Mouse (Mus musculus): ENCODE measurements around the gene Tmem221.
"Not testable (repeated sequence)": the region's sequence is repeated elsewhere in the genome, so short reads cannot be mapped to it uniquely, and the experiment has no call there.

The Tmem221 gene

DNA sequence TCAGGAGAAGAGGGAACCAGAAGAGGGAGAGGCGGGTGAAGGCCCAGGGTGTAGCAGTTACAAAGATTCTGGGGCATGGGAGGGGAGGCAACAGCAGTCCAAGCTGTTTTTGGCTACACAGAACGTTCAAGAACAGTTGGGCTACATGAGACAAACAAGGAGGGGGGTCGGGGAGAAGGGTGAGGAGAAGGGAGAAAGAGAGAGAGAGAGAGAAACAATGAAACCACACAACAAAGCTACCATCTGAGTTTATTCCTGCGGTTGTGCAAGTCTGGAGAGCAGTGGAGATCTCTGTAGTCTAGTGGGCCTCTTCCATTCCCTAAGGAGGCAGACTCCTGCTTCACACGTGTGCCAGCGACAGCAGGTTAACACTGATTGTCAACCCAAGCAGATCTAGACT lies 4.7 kb downstream of the Tmem221 start:
- intact Hi-C loops (cut with DNase I), result no loop called here

GRCm38 (mm10) chr8:71552770-71553169 lies 5.9 kb downstream of the Tmem221 start:
- intact Hi-C loops (cut with DNase I), result no loop called here

DNA sequence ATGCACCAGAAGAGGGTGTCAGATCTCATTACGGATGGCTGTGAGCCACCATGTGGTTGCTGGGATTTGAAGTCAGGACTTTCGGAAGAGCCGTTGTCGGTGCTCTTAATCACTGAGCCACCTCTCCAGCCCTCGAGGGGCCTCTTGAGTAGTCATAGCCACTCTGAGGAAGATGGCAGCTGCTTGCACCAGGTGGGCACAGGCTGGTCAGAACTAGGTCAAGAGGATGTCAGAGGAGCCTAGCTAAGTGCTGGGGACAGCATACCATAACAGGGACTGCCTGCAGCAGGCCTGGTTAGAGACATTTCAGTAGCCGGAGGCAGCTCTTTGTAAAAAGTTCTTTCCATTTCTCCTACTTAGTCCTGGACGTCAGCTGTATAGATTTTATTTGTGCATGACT lies 7.9 kb downstream of the Tmem221 start:
- intact Hi-C loops (cut with DNase I), result no loop called here

- intact Hi-C loops (cut with DNase I), result no loop called here
Observed at GRCm38 (mm10) chr8:71547590-71547989, 11.1 kb downstream of the Tmem221 start.

GRCm38 (mm10) chr8:71545053-71545452 lies 13.6 kb downstream of the Tmem221 start:
- intact Hi-C loops (cut with DNase I), result no loop called here

DNA sequence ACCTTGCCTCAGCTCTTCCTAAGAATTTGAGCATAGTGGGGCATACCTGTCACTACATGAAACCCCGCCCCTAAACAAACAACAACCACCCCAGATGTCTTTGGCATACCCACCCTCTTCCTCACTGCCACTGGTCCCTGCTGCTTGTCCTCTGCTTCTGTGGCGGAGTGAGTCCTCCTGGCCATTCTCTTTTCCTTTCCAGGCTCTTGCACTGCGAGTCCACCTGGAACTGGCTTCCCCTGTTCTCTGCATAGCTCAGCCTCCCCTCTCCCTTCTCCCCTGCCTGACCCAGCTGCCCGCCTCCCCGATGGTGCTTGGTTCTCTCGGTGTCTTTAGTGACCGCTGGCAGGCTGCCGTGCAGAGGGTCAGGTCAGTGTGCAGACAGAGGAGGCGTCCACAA lies 14.9 kb downstream of the Tmem221 start:
- intact Hi-C loops (cut with DNase I), result no loop called here

DNA sequence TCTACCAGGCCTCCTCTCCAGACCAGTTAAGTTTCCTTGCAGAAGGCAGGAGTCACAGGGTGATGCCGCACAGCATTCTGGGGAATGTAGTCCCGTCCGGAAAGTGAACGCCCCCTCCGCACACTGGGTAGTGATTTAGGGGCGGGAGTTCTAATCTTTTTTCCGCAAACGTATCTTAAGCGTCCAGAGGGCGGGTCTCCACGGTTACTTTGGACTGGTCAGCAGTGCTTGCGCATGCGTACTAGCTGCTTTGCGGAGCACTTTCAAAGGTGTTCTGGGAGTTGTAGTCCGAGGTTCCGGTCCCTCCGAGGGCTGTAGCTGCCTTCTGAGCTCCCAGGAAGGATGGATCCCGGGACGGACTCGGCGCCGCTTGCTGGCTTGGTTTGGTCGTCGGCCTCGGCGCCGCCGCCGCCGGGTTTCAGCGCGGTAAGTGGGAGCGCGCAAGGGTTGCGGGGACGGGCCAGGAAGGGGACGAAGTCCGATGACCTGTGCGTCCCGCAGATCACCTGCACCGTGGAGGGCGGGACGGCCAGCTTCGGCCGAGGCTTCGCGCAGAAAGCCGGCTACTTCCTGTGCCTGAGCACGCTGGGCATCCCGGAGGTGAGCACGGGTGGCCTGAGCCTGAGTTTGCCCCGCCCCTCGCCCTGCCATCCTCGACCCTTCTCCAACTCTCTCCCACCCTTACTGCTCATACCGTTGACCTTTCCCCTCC lies 15.9 kb downstream of the Tmem221 start, which contains the start of gene Mvb12a:
Mvb12a (plus strand) TSS at position 291 of the 712 bp plus-strand sequence.
- intact Hi-C loops (cut with DNase I), result no loop called here

GRCm38 (mm10) chr8:71537028-71537867 lies 21.4 kb downstream of the Tmem221 start, which contains the start of gene Bst2:
Gene Bst2 (minus strand): TSS chr8:71537456.
- intact Hi-C loops (cut with DNase I), result no loop called here

- intact Hi-C loops (cut with DNase I), result no loop called here
Observed at GRCm38 (mm10) chr8:71535663-71536062, 23.0 kb downstream of the Tmem221 start.

DNA sequence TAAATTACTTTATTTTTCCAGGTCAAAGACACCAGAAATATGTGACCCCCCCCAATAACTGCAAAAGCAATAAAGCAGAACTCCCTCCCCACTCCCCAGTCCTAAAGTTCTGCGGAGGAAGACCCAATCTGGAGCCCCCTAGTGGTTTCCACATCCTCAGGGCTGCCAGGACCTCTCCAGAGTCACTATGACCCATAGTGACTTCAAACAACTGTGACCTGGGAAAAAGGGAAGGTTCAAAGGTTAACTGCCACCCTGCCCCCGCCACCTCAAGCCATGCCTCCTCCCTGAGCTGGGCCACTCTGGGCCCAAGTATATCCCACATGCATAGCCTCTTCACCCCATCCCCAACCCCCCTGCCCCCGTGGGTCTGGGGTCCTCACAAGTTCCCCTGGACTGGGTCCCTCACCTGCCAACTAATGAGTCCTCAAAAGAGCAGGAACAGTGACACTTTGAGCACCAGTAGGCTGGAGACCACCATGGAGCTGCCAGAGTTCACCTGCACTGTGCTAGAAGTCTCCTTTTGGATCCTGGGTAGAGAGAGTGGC lies 24.3 kb downstream of the Tmem221 start:
- intact Hi-C loops (cut with DNase I), result no loop called here

DNA sequence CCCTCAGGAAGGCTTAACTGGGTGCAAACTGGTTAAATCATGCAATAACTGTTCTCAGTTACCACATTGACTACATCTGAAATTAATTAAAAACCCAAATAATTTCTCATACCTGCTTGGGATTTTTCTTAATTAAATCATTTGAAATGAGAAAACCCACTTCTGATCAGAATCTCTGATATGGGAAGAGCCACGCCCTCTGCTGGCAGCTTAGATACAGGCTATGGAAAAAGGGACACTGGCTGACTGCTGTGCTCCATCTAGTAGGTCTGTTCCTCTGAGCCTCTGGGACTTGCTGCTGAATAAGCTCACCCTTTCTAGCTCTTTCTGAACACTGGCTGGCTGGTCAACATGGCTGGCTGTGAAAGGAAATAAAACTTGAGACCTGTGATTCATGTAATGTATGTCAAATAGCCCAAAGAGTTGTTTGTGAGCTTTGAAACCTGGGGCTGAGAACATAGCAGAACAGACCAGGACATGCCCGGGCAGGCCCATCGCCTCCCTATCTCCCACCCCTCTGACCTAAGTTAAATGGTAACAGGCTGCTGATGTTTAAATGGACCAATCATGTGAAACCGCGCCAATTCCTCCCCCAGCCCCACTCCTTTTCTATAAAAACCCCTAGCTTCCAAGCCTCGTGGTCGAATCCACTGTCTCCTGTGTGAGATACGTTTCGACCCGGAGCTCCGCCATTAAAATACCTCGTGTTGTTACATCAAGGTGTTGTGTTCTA lies 27.8 kb downstream of the Tmem221 start:
- intact Hi-C loops (cut with DNase I), result not testable (repeated sequence)

- intact Hi-C loops (cut with DNase I), result no loop called here
Observed at GRCm38 (mm10) chr8:71528362-71529073, 30.2 kb downstream of the Tmem221 start.

DNA sequence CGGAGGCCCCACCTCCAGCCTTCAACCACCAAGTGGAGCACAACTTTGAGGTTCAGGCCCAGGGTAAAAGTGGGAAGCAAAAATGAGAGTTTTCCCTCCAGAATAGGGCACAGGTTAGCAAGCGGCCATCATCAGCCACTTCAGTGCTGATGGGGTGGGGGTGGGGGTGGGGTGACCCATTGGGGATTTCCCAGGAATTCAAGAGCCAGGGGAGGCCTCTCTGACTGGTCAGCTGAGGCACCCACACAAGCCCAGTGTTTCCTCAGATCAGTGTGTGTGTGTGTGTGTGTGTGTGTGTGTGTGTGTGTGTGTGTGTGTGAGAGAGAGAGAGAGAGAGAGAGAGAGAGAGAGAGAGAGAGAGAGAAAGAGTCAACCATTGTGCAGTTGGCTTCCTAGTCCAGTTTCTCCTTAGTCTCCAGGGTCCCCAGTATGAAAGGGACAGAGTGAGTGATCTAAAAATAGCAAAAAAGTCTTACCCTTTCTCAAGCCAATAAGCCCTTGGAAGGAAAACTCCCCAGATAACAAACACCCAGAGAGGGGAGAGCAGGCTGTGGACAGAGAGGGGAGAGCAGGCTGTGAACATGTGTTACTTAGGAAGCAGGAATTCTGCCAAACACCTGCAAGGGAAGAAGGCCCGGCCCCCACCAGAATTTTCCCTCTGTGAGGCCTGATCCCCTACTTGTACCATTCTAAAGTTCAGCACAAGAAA lies 31.4 kb downstream of the Tmem221 start:
- intact Hi-C loops (cut with DNase I), result no loop called here

DNA sequence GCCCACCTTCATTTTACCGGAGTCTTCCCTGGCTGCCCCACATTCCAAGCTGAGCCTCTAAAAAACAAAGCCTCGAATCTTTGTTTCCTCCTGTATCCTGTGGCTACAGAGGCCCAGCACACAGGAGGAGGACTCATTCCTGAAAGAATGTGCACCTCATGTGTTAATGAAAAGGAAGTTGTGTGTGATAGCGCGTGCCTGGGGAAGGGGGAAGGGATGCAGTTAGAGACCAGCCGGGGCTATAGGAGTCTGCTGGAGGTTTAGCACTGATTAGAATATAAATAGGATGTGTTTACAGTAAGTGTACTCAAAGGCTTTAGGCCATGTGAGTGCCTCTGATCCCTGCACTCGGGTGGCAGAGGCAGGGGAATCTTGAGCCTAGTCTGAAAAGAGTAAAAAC lies 32.4 kb downstream of the Tmem221 start:
- intact Hi-C loops (cut with DNase I), result no loop called here

DNA sequence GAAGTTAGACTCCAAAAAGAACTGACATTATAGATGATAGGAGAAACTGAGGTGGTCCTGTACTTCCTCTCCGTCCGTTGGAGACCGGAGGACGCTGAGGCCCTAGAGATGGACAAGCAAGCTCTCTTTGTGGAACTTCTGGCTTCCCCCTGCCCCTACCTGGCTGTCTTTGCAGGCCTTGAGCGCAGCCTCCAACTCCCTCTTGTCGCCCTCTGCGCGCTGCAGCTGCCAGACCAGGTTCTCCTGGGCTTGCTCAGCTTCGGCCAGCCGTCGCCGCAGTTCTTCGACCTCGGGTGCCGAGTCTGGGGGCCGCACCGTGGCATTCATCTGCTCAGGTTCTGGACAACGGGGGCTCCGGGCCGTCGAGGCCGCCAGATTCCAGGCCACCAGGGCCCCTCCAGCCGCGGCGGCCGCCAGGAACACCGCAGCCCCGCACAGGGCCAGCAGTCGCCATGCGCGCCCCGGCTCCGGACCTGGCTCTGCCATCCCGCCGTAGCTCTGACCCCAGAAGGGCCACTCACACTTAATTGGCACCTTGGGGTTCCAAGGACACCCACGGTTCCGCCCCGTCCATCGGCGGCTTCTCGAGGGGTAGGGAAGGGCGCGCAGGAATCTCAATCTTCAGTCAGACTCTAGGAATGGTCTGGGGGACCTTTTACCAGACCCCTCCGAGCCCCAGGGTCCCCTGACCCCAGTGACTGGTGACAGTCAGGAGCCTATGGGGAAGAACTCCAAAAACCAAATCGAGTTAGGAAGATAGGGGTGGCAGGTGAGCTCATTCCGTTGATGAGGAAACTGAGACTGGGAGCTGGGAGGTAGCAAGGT lies 33.2 kb downstream of the Tmem221 start, which contains the start of gene Ccdc194:
Ccdc194 (minus strand) TSS at position 486 of the 825 bp plus-strand sequence.
- intact Hi-C loops (cut with DNase I), result no loop called here

- intact Hi-C loops (cut with DNase I), result loop anchor here (2.0 kb wide), 2 partner anchors 27 to 81 kb away; no protein-coding TSS in a partner anchor
Observed at GRCm38 (mm10) chr8:71521634-71522033, 37.0 kb downstream of the Tmem221 start.

- intact Hi-C loops (cut with DNase I), result not testable (repeated sequence)
Observed at GRCm38 (mm10) chr8:71519037-71519825, 39.4 kb downstream of the Tmem221 start.

DNA sequence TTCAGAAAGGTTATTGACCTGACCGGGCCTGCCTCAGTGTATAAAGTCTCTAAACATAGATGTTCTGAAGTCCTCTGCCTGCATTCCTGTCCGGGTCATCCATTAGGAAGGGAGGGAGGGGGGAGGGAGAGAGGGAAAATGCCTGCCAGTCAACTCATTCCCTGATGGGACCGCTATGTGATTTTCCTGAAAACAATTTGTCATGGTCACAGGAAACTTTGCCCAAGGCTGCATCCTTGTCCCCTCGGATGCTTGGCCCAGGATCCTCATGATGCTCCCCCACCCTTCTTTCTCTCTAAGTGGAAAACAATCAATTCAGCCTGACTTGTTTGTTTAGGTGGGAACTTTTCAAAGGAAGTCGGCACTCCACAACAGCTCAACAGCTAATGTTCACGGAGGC lies 41.9 kb downstream of the Tmem221 start:
- intact Hi-C loops (cut with DNase I), result no loop called here
